Mouse (Mus musculus): ENCODE measurements around the gene Traf1.
A peak's percentile ranks its signal among the peaks of the same experiment; 100 is the strongest.

The Traf1 gene

DNA sequence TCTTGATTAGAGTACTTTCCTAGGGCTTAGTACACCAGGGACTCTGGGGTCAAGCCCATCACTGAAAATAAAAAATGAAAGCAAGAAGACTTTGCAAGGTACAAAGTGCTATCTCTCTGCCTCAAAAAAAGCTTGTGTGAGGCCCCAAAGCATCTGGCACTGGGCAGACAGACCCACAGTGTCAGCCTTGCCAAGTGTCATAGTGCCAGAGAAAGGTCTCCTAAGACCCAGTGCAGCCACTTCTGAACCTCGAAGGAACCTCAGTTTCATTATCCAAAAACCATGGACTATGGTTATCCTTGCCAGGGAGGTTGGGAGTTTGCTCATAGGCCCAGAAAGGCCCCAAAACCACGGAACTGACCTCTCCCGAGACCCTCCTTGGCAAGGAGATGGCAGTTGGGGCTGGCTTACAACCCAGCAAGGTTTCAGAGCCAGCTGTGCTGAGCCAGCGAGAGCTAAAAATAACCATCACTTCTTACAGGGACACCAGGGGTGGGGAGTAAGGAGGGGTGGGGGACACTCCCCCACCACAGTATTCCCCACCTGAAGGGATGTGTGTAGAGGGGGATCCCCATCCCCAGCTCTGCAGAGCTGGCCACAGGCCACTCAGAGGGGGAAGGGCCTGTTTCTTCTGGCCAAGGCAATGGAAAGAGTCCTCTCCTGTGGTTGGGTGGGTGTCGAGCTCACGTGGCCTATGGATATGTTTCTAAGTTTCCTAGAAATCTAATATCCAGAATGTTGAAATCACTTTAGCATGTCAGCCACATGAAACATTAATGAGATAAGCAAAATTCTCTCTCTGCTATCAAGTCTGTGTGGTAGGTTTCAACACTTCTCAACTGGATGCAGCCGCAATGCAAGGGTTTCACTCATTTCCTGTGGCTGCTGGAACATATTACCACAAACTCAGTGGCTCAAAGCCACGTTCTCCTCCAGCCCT is 23.0 kb downstream of the Traf1 start:
- peak; percentile 49 to 58 for DNase-seq

DNA sequence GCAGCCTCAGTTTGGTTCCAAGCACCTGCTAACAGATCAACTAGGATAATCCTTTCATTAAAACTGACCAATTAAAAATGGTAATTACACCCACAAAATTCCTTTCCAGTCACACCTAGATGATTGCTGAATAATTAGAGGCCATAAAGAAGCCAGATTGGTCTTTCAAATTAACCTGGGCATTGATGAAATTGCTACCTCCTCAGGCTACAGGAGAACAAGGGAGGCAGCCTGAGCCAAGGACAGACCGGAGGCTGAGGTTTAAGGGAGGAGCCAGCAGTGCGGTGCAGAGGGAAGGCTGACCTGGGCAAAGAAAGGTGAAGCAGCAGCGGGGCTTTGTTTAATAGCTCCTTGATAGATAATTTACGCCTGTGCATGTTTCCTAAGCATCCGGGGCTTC is 24.1 kb downstream of the Traf1 start:
- DNase-seq = no peak

- no peak for DNase-seq
Measured at GRCm38 (mm10) chr2:34927320-34927719, 34.3 kb downstream of the Traf1 start.

- DNase-seq = no peak
Measured at GRCm38 (mm10) chr2:34922729-34923128, 38.8 kb downstream of the Traf1 start.

- peak; percentile 28 to 72 for DNase-seq
Measured at GRCm38 (mm10) chr2:34920144-34920543, 41.4 kb downstream of the Traf1 start.

- peak in 1 of 2 experiments; percentile 37 for DNase-seq
Measured at GRCm38 (mm10) chr2:34915103-34915502, 46.5 kb downstream of the Traf1 start.

DNA sequence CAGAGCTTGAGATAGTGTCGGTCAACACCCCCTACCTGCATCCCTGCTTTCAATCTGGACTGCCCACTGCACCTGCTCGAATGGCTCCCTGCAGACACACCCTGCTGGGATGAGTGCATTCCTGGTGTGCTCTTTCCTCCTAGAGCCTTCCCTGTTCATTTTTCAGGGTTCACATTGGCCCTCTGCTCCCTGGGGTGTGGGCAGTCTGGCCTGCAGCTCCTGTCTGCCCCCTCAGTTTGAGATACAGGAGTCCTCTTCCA is 46.8 kb downstream of the Traf1 start:
- DNase-seq = no peak

- peak in 1 of 2 experiments; percentile 53 for DNase-seq
Measured at GRCm38 (mm10) chr2:34914069-34914822, 47.3 kb downstream of the Traf1 start.

DNA sequence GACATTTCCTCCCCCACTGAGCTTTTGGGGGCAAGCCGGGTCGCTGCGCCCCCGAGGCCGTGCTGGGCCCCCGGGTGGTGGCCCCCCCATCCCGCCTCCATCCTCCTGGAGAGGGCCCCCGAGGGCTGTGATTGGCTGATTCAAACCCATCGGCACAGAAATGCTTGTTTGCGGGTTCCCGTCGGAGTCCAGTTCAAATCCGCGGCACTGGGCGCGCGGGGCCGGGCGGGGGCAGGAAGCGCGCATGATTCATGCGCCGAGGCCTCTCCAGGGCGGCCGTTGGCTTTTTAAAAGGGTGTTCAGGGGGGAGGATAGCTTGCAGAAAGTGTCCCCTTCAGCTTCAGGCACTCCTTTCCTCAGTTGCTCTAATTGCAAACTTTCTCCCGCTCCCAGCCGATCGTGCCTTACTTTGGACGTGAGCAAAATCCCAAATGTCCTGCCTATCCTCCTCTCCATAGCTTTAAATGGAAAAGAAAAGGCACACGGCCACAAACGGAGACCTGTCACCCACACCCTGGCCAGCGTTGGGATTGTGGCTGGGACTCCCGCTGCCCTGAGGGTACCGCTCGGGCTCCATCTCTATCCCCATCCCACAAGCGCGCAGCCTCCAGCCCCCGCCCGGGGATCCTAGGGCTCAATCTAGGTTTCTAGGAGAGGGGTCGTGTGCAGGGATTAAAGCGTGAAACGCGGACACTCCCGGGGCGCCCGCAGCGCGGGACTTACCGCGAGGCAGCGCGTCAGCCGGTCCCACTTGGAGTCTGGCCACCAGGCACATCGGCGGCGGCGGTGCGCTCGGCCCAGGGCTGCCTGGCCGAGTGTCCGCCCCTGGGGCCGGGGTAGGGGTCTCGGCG is 48.1 kb downstream of the Traf1 start, which contains the start of gene Phf19:
Gene Phf19 (minus strand): TSS at position 809 of the 851 bp plus-strand sequence.
- peak; percentile 57 to 73 for DNase-seq

DNA sequence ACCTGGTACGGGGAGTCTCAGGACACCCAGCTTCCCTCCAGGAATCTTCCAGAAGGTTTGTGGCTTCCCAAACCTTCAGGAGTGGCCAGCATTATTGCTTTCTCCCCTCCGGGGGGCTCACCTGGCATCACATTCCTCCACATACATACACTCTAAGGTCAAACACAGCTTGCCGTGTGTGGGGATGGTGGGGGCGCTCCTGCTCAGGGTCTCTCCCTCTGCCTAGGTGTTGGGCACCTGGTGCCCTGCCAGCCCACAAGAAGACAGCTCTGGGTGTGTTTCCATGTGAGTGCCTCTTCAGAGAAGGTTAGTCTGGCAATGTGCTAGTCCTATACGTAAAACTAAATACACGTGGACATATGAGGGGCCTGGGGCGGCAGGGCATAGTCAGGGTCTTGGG is 49.0 kb downstream of the Traf1 start:
- DNase-seq = peak; percentile 54 to 61

DNA sequence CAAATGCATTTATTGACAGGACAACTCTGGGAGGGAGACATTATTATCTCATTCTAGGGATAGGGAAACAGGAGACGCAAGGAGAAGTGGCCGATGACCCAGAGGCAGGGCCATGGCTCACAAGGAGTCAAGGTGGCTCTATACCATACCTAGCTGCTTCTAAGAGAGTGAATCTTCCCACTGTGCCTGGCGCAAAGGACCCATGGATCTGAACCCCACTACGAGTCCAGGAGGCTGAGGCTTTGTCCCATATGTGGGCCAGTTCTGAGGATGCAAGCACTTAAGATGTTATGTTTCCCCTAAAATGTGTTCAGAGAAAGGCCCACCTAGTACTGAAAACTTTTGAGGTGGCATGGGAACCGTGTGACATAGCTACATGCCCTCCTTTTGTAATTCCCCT is 49.7 kb downstream of the Traf1 start:
- DNase-seq = no peak

DNA sequence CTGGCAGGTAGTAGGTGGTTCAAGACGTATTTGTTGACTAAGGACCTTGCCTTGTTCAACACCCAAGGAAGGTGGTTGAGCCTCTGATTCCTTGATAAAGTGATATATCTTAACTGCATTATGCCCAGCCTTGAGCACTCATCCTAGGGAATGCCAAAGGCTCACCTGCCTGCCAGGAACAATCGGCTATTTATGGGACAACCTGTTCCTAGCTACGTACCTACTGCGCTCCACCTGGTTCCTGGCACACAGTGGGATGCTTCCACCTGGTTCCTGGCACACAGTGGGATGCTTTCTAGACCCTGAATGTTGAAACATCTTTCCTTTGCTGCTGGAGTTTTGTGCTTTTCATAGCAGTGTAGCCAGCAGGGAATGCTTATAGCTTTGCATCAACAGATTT is 51.9 kb downstream of the Traf1 start:
- DNase-seq = no peak

- DNase-seq = peak; percentile 32 to 49
Measured at GRCm38 (mm10) chr2:34906861-34907604, 54.5 kb downstream of the Traf1 start.

DNA sequence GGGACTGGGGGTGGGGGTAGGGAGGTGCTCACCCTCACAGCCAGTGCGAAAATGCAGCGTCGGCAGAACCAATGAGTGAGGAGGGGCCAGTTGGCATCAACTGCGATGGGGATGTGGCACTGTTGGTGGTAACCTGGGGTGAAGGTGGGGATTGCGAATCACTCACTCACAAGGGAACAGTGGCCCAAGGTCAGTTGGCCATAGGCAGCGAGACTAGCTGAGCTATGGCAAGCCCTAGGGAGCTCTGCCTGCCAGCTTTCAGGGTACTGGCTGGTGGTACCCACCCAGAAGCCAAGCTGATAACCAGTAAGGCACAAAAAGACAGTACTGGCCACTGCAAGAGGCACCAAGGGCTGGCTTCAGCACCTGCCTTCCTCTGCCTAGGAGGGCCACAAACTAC is 55.1 kb downstream of the Traf1 start:
- no peak for DNase-seq

DNA sequence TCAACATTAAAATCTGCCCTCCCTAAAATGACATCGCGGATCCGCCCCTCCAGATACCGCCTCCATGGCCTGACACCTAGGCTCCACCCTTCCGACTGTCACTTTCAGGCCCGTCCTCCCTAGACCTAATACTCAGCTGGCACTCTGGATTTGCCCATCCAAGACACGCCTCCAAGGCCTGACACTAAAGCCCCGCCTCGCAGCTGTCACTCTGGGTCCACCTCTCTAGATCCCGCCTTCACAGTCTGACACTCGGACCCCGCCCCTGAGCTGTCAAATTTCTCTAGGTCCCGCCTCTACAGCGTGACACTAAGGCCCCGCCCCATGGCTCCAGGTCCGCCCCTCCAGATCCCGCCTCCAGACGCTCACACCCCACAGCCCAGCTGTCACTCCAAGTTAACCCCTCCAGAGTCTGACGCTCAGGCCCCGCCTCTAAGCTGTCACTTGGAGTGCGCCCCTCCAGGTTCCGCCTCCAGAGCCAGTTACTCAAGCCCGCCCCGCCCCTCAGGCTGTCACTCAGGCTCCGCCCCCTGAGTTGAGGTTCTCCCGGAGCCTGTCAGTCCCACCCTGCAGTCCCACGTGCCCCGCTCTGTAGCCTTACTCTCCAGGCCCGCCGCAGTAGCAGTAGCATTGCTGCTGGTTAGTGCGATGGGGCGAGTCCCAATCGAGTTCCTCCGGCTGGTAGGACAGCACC is 56.6 kb downstream of the Traf1 start:
- DNase-seq = peak; percentile 98 to 99

DNA sequence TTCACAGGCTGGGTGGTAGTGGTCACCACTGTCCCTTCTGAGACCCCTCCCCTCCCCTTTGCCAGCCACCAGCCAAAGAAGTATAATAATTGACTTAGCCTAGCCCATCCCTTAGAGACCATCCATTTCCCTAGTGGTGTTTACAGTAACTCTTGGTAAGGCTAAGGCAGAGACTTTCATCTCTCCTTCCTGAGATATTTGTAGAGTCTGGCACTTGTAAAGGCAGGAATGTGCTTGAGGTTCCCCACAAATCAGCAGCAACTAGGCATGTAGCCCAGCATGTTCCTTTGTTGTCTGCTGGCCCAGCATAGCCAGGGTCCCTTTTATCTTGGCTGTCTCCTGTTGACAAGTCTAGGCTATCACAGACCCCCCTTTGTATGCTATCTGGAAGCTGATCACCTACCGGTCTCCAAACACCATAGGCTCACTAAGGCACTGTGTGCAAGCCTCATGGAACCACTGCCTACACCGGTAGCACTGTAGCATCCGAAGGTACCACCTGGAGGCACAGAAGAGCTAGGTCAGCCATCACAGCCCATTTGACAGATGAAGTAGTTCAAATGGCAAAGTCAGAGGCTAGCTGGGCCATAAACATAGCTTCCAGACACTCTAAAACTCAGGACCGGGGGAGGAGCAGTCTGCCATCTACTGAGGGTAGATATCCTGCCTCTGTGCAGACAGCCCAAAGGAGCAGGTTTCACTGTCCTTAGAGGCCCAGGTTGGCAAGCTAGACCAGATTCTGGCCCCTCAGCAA is 57.7 kb downstream of the Traf1 start:
- no peak for DNase-seq

- DNase-seq = no peak
Measured at GRCm38 (mm10) chr2:34903191-34903590, 58.4 kb downstream of the Traf1 start.

- DNase-seq = no peak
Measured at GRCm38 (mm10) chr2:34902731-34903130, 58.8 kb downstream of the Traf1 start.

DNA sequence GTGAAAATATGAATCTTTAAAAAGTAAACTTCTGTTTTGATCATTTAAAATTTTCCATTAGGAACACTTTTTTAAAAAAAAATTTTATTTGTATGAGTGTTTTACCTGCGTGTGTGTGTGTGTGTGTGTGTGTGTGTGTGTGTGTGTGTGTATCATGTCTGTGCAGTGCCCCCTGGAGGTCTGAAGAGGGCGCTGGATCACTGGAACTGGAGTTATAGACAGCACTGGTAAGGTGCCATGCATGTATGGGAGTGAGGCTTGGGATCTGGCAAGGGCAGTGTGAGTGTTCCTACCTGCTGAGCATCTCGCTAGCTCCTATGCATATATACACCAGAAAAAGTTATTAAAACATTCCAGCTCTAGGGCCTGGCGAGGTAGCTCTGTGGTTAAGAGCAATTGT is 59.8 kb downstream of the Traf1 start:
- DNase-seq = no peak

GRCm38 (mm10) chr2:34900412-34900811 is 61.2 kb downstream of the Traf1 start:
- no peak for DNase-seq

DNA sequence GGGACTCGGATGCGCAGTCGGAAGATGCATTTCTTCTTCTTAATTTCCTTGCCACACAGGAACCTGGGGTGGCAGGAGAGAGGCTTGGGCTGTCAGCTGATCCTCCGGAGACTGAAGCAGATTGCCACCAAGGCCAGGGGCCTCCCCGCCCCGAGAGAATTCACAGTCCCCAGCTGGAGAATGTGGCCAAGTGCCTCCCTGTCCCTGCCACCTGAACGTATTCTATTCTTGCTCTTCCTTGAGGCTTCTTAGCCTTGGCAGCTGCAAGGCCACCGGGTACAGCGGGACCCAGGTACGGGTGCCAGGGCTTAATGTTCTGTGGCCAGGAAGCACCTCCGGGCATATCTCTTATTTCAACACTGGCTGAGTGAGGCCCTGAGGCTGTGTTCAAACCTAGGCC is 61.9 kb downstream of the Traf1 start:
- no peak for DNase-seq
